Mouse (Mus musculus): ENCODE results near the gene Med31.
"Not testable (repeated sequence)": the region's sequence is repeated elsewhere in the genome, so short reads cannot be mapped to it uniquely, and the experiment has no call there.

The Med31 gene

GRCm38 (mm10) chr11:72203440-72203839 is 12.0 kb downstream of the Med31 start:
- no peak for DNase-seq (ENCODE audit: low spot score in 2 of 2)

GRCm38 (mm10) chr11:72196506-72196905 is 18.9 kb downstream of the Med31 start:
- no peak for DNase-seq (ENCODE audit: low spot score in 2 of 2)

GRCm38 (mm10) chr11:72194259-72194658 is 21.1 kb downstream of the Med31 start:
- DNase-seq (ENCODE audit: low spot score in 2 of 2): no peak

GRCm38 (mm10) chr11:72190857-72191256 is 24.5 kb downstream of the Med31 start:
- DNase-seq (ENCODE audit: low spot score in 2 of 2): no peak

- DNase-seq (ENCODE audit: low spot score in 2 of 2): no peak
Measured at GRCm38 (mm10) chr11:72184252-72184651, 31.1 kb downstream of the Med31 start.

- no peak for DNase-seq (ENCODE audit: low spot score in 2 of 2)
Measured at GRCm38 (mm10) chr11:72181136-72181535, 34.3 kb downstream of the Med31 start.

- no peak for DNase-seq (ENCODE audit: low spot score in 2 of 2)
Measured at GRCm38 (mm10) chr11:72180556-72180955, 34.8 kb downstream of the Med31 start.

- DNase-seq (ENCODE audit: low spot score in 2 of 2): no peak
Measured at GRCm38 (mm10) chr11:72176553-72176952, 38.8 kb downstream of the Med31 start.

- DNase-seq (ENCODE audit: low spot score in 2 of 2): no peak
Measured at GRCm38 (mm10) chr11:72175966-72176365, 39.4 kb downstream of the Med31 start.

- DNase-seq (ENCODE audit: low spot score in 2 of 2): no peak
Measured at GRCm38 (mm10) chr11:72174721-72175120, 40.7 kb downstream of the Med31 start.

GRCm38 (mm10) chr11:72173506-72173905 is 41.9 kb downstream of the Med31 start:
- no peak for DNase-seq (ENCODE audit: low spot score in 2 of 2)

- not testable (repeated sequence) for DNase-seq (ENCODE audit: low spot score in 2 of 2)
Measured at GRCm38 (mm10) chr11:72171906-72172305, 43.5 kb downstream of the Med31 start.

GRCm38 (mm10) chr11:72169871-72170270 is 45.5 kb downstream of the Med31 start:
- no peak for DNase-seq (ENCODE audit: low spot score in 2 of 2)

- no peak for DNase-seq (ENCODE audit: low spot score in 2 of 2)
Measured at GRCm38 (mm10) chr11:72163198-72163597, 52.2 kb downstream of the Med31 start.
